Mouse (Mus musculus) erythroblast, embryonic 14.5 days (primary cell): ENCODE measurements around the gene Agtpbp1. TPM values are rescaled to one million over a fixed set of nuclear protein-coding genes. Genes with fewer than 3 reads are reported as not detected.
"Not testable (repeated sequence)": the region's sequence is repeated elsewhere in the genome, so short reads cannot be mapped to it uniquely, and the experiment has no call there.

ENCODE experiments used
- H3K27me3 ChIP-seq: 2 replicates; pipeline ENCODE4 v1.6.1; 2012; ENCODE audit warnings: inconsistent platforms; ENCODE audit not compliant: control insufficient read depth
- H3K36me3 ChIP-seq: 2 replicates; pipeline ENCODE4 v1.6.1; 2012; ENCODE audit warnings: mild to moderate bottlenecking, inconsistent platforms; ENCODE audit not compliant: control insufficient read depth
- H3K4me1 ChIP-seq: 2 replicates; pipeline ENCODE4 v1.6.1; 2012; ENCODE audit warnings: inconsistent platforms; ENCODE audit not compliant: control insufficient read depth
- H3K4me3 ChIP-seq: replicated peaks from 2 replicates; pipeline ENCODE3; 2012; ENCODE audit warnings: moderate library complexity, mild to moderate bottlenecking, inconsistent platforms
- H3K9me3 ChIP-seq: 2 replicates; pipeline ENCODE4 v1.6.1; 2012; ENCODE audit warnings: low read length, inconsistent platforms, mixed read lengths; ENCODE audit not compliant: control insufficient read depth
- GATA1 ChIP-seq: IDR thresholded peaks from 2 replicates; pipeline ENCODE4 v1.6.1; 2012; ENCODE audit warnings: low read length, inconsistent platforms, mixed read lengths
- TAL1 ChIP-seq: IDR thresholded peaks from 3 replicates; pipeline ENCODE4 v1.6.1; 2012; ENCODE audit warnings: low read length, inconsistent platforms, mixed read lengths
- polyA plus RNA-seq: library from polyadenylated mRNA; stranded (reverse); fragments of >175 nt; gene quantifications from 2 replicates; pipeline ENCODE4 v1.2.3, GENCODE M21; 2012

Agtpbp1 gene
- polyA plus RNA-seq, 1 experiment = 0.17 TPM

GRCm38 (mm10) chr13:59485456-59485855, 99.6 kb downstream of the Agtpbp1 start:
- Histone ChIP-seq H3K9me3 (no peaks in the 10 kb centered on the region), H3K4me1 (no peaks in the 10 kb centered on the region), H3K4me3 (no peak overlapping the region), H3K27me3 (no peaks in the 10 kb centered on the region), H3K36me3 (peaks cover 18% of the 10 kb centered on the region)
- TF ChIP-seq GATA1 = no peak
- no peak for TF ChIP-seq TAL1

GRCm38 (mm10) chr13:59481484-59481855, 103.6 kb downstream of the Agtpbp1 start:
- TF ChIP-seq TAL1 (no peak), GATA1 (no peak)
- Histone ChIP-seq H3K9me3 (no peaks in the 10 kb centered on the region), H3K36me3 (peaks cover 32% of the 10 kb centered on the region), H3K27me3 (no peaks in the 10 kb centered on the region), H3K4me1 (no peaks in the 10 kb centered on the region), H3K4me3 (no peak overlapping the region)

DNA sequence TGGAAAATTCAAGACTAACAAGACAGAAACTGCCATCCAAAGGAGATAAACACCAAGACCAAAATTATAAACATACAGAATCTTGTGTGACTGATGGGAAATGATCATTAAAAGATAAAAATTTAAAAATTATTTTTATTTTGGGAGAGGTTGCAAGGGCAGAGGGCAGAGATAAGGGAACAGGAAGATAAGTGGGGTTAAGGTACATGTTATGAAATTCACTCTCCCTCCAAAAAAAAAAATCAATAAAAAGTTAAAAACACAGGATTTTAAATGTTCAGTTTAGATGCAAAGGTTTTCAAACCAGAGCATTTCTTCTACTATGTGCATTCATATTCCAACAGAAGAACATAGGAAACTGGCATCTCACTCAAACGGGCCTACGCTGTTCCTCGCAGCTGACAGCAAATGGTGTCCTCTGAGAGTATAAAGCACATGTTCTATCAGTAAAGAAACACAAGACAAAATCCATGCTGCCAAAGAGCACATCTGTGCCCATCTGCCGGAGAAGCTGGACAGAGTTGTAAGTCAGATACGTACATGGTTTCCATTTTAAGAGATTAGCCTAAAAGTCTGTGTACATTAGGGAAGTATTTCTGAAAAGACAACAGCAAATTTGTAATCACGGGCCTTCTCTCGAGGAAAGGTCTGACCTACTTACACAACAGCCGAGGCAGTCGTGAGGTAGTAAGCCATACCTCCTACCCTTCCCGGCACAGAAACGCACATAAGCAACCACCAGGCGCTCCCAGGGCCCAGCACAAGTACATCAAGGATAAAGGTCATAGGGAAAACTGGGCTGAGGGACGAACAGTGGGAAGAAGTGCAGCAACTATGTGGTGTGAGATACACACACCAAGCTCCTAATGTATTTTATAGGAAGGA, 104.2 kb downstream of the Agtpbp1 start:
- Histone ChIP-seq H3K9me3 (no peaks in the 10 kb centered on the region), H3K4me3 (no peak overlapping the region), H3K4me1 (no peaks in the 10 kb centered on the region), H3K27me3 (no peaks in the 10 kb centered on the region), H3K36me3 (peaks cover 32% of the 10 kb centered on the region)
- TF ChIP-seq TAL1 = no peak
- no peak for TF ChIP-seq GATA1

GRCm38 (mm10) chr13:59477928-59478327, 107.1 kb downstream of the Agtpbp1 start:
- not testable (repeated sequence) for H3K4me1 ChIP-seq, H3K27me3 ChIP-seq, H3K9me3 ChIP-seq, H3K4me3 ChIP-seq
- peaks cover 49% of the 10 kb centered on the region for H3K36me3 ChIP-seq

DNA sequence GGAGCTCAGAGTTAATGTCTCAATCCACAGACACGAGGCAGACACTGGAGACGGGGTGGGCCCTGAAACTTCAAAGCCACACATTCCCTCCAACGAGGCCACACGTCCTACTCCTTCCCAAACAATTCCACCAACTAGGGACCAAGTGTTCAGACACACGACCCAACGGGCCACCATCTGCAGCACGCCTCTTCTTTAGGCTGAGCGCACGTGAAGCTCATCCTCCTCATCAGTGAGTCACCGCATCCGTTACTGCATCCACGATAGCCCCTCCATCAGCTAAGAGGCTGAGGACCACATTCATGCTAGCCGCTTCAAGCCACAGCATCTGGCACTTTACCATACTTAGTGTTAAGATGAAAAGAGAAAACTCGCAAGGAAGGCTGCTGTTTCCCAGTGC, 107.6 kb downstream of the Agtpbp1 start:
- no peaks in the 10 kb centered on the region for H3K4me1 ChIP-seq
- H3K4me3 ChIP-seq = no peak overlapping the region
- TF ChIP-seq GATA1 (no peak), TAL1 (no peak)
- H3K36me3 ChIP-seq = peaks cover 48% of the 10 kb centered on the region
- no peaks in the 10 kb centered on the region for H3K9me3 ChIP-seq
- no peaks in the 10 kb centered on the region for H3K27me3 ChIP-seq

DNA sequence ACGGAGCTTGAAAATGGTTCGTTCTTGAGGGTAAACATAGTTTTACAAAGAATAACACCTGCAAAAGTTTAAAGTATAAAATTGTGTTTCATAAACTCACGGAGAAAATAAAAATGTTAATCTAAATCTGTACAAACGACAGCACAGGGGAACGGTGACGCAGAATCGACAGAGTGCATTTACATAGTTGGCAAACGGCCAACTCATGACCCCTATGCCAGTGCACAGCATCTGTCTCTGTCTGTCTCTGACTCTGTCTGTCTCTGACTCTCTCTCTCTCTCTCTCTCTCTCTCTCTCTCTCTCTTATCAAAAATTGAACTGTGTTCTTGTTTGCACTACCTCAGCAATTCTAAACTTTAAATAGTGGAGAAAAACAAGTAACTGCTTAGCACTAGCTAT, 110.1 kb downstream of the Agtpbp1 start:
- Histone ChIP-seq H3K4me1 (no peaks in the 10 kb centered on the region), H3K36me3 (peaks cover 52% of the 10 kb centered on the region), H3K27me3 (no peaks in the 10 kb centered on the region), H3K4me3 (no peak overlapping the region), H3K9me3 (no peaks in the 10 kb centered on the region)
- no peak for TF ChIP-seq TAL1
- TF ChIP-seq GATA1 = no peak

- Histone ChIP-seq H3K4me1 (no peaks in the 10 kb centered on the region), H3K9me3 (no peaks in the 10 kb centered on the region), H3K27me3 (no peaks in the 10 kb centered on the region), H3K36me3 (peaks cover 52% of the 10 kb centered on the region), H3K4me3 (no peak overlapping the region)
- TF ChIP-seq TAL1 = no peak
- no peak for TF ChIP-seq GATA1
Measured at GRCm38 (mm10) chr13:59473341-59473740, 111.7 kb downstream of the Agtpbp1 start.

- TF ChIP-seq TAL1 = no peak
- no peak for TF ChIP-seq GATA1
- no peaks in the 10 kb centered on the region for H3K9me3 ChIP-seq
- no peak overlapping the region for H3K4me3 ChIP-seq
- no peaks in the 10 kb centered on the region for H3K27me3 ChIP-seq
- peaks cover 51% of the 10 kb centered on the region for H3K36me3 ChIP-seq
- H3K4me1 ChIP-seq = no peaks in the 10 kb centered on the region
Measured at GRCm38 (mm10) chr13:59472222-59472621, 112.8 kb downstream of the Agtpbp1 start.

DNA sequence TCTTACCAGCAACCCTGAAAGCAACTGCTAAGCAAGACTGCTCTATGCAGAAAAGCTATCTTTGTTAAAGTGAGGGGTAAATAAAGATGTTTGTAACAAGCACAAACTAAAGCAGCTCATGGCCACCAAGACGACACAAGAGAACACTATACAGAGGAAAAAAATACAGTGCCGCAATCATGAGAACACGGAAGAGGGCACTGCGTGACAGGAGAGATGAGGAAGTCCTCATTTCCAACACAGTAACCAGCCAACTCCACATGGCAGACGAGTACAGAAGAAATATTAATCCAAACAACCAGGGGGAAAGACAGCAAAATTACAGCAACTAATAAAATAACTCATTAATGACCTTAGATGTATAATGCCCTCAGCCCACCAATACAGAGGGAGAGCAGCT, 115.3 kb downstream of the Agtpbp1 start:
- no peaks in the 10 kb centered on the region for H3K9me3 ChIP-seq
- no peaks in the 10 kb centered on the region for H3K27me3 ChIP-seq
- no peaks in the 10 kb centered on the region for H3K4me1 ChIP-seq
- no peak for TF ChIP-seq GATA1
- no peak overlapping the region for H3K4me3 ChIP-seq
- peaks cover 44% of the 10 kb centered on the region for H3K36me3 ChIP-seq
